Mouse (Mus musculus): Measurements from ENCODE around the gene Yap1. TPM values are rescaled to one million over a fixed set of nuclear protein-coding genes. Genes with fewer than 3 reads are reported as not detected.

The Yap1 gene
- polyA plus RNA-seq (2014; fragmentation: Illumina TruSeq; extraction: RNeasy Lipid Tissue Mini Kit (QIAGEN cat#74804); ENCODE audit: low read depth, low replicate concordance) = 70.3 TPM

GRCm38 (mm10) chr9:8004370-8004991 lies at the start of gene Yap1:
Gene Yap1 (minus strand): TSS chr9:8004596.

GRCm38 (mm10) chr9:8042338-8043043 lies 38.1 kb upstream of the Yap1 start, which contains the start of gene Cfap300:
Gene Cfap300 (minus strand): TSS chr9:8042823.

Other genes with a start within 250 kb of the Yap1 start
- 185 TPM for gene Tmem123, start 240.6 kb downstream of the Yap1 start, polyA plus RNA-seq (2014; fragmentation: Illumina TruSeq; extraction: RNeasy Lipid Tissue Mini Kit (QIAGEN cat#74804); ENCODE audit: low read depth, low replicate concordance)
- 124 TPM for gene Birc2, start 167.5 kb downstream of the Yap1 start, polyA plus RNA-seq (2014; fragmentation: Illumina TruSeq; extraction: RNeasy Lipid Tissue Mini Kit (QIAGEN cat#74804); ENCODE audit: low read depth, low replicate concordance)
- gene Birc3, start 131.4 kb downstream of the Yap1 start, polyA plus RNA-seq (2014; fragmentation: Illumina TruSeq; extraction: RNeasy Lipid Tissue Mini Kit (QIAGEN cat#74804); ENCODE audit: low read depth, low replicate concordance) = 155 TPM
- gene Cfap300, start 38.2 kb upstream of the Yap1 start, polyA plus RNA-seq (2014; fragmentation: Illumina TruSeq; extraction: RNeasy Lipid Tissue Mini Kit (QIAGEN cat#74804); ENCODE audit: low read depth, low replicate concordance) = 6.8 TPM
- gene Cep126, start 129.7 kb upstream of the Yap1 start, polyA plus RNA-seq (2014; fragmentation: Illumina TruSeq; extraction: RNeasy Lipid Tissue Mini Kit (QIAGEN cat#74804); ENCODE audit: low read depth, low replicate concordance) = 9.7 TPM

All from sigmoid colon, adult 10 weeks (tissue).